Mouse (Mus musculus) common myeloid progenitor, adult 5-6 weeks (primary cell): ENCODE measurements around the gene Man1c1. TPM values are rescaled to one million over a fixed set of nuclear protein-coding genes. Genes with fewer than 3 reads are reported as not detected.

Experiments used
- ATAC-seq: replicated peaks from 2 replicates; pipeline ENCODE4 v1.8.0; 2016; ENCODE audit warnings: low read depth, mild to moderate bottlenecking, moderate TSS enrichment, inconsistent platforms; ENCODE audit not compliant: poor library complexity, severe bottlenecking
- total RNA-seq: library from RNA; stranded (forward); fragments of 200-1000, 187-1606 nt; gene quantifications from 2 replicates; pipeline ENCODE4 v1.2.3, GENCODE M21; 2017

The Man1c1 gene
- total RNA-seq, 1 experiment from 2014 or later: 1.2 TPM

DNA sequence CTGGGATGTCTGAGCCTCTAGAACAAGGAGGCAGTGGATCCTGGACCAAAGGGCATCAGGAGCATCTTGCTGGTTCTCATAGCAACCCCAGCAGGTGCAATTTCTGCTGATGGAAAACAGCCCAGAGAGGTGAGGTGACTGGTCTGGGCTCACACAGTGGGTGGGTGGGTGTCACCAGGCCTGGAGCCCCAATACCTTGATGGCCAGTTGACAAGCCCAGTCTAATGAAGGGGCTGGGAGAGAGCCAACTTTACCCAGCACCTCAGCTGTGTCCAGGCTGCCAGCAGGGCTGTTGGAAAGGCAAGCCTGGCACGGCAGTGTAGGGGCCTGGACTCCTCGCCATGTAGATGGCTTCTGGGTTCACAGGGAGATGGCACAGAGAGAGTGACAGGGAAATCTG is 142.1 kb downstream of the Man1c1 start:
- ATAC-seq: no peak

- no peak for ATAC-seq
Measured at GRCm38 (mm10) chr4:134560699-134561098, 143.4 kb downstream of the Man1c1 start.

DNA sequence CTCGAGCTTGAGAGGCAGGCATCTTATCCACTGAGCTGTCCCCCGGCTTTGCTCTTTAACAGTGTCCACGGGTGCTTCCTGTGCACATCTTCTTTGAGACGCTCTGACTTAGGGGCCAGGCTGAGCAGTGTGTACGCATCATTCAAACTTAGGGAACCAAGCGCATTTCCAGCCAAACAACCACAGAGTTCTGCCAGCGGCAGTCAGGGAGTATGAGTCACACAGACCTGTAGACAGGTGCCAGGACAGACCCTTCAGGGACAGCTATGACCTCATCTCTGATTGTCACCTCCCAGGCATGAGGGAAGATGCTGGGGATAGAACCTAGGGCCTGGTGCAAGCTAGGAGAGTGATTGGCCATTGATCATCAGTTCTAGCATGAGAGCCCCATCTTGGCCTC is 144.9 kb downstream of the Man1c1 start:
- no peak for ATAC-seq

GRCm38 (mm10) chr4:134558570-134559113 is 145.4 kb downstream of the Man1c1 start:
- peak; percentile 36 for ATAC-seq

GRCm38 (mm10) chr4:134557626-134558249 is 146.4 kb downstream of the Man1c1 start:
- ATAC-seq: peak; percentile 74

- ATAC-seq: no peak
Measured at GRCm38 (mm10) chr4:134555956-134556580, 148.0 kb downstream of the Man1c1 start.

- ATAC-seq: no peak
Measured at GRCm38 (mm10) chr4:134553631-134554030, 150.5 kb downstream of the Man1c1 start.

GRCm38 (mm10) chr4:134551494-134552316 is 152.4 kb downstream of the Man1c1 start, which contains the start of gene Selenon:
Gene Selenon (minus strand): TSS chr4:134552166.
- ATAC-seq: peak; percentile 47

- ATAC-seq: no peak
Measured at GRCm38 (mm10) chr4:134549899-134550298, 154.2 kb downstream of the Man1c1 start.

- ATAC-seq: peak; percentile 55
Measured at GRCm38 (mm10) chr4:134548169-134548938, 155.7 kb downstream of the Man1c1 start.

- ATAC-seq: no peak
Measured at GRCm38 (mm10) chr4:134546814-134547705, 157.0 kb downstream of the Man1c1 start.

- ATAC-seq: peak; percentile 74
Measured at GRCm38 (mm10) chr4:134543261-134543660, 160.8 kb downstream of the Man1c1 start.

GRCm38 (mm10) chr4:134542726-134543125 is 161.4 kb downstream of the Man1c1 start:
- ATAC-seq: no peak

- no peak for ATAC-seq
Measured at GRCm38 (mm10) chr4:134538997-134539580, 165.0 kb downstream of the Man1c1 start.

DNA sequence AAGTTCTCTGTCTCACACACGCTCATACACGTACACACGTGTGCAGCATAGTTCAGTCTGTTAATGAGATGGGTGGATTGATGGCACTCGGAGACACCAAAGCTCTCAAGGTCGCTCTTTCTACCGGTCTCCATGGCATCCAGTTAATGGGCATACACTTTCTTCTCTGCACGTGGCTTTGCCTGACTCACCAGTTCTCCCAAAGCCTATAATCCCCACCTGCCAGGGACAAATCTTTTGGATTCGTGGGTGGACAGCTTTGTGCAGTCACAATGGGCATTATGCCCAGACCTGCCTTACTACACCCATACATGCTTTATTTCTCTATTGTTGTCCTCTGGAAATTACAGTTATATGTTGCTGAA is 168.3 kb downstream of the Man1c1 start:
- no peak for ATAC-seq

DNA sequence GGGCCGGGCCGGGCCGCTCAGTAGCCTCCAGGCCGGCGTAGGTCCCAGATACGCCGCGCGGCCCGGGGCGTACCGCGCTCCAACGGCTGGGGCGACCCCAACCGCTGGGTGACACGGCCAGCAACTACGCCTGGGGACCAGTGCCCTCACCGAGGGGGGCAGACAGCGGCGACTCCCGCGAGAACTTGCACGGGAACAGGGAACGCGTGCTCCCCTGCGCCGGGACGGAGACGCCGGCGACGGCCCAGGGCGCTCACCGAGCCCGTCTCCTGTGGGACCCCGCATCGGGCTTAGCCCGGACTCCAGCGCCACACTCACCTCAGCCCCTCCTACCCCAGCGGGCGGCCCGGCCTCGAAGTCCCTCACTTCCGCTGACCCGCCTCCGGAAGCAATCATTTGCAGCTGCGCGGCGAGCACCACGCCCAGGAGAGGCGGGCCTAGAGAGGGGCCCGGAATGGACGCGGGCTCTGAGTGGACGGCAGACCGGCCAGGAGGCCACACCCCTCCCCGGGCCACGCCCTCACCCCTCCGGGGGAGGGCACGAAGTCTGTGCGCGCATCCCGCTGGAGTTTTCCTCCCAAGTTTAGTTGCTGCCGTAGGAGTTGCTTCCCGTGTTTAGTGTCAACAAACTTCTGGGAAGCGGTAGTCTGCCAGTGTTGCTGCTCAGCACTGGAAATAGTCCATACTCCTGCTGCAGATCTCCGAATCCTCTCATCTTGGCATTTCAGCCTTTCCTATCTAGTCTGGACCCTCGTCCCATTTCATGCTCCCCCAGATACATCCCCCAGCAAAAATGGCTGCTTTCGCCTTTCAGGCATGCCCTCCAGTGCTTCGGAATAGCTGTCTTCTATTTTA is 168.9 kb downstream of the Man1c1 start, which contains the start of gene Mtfr1l:
TSS of gene Mtfr1l (minus strand) at position 456 of the 855 bp plus-strand sequence.
- ATAC-seq: peak; percentile 94

DNA sequence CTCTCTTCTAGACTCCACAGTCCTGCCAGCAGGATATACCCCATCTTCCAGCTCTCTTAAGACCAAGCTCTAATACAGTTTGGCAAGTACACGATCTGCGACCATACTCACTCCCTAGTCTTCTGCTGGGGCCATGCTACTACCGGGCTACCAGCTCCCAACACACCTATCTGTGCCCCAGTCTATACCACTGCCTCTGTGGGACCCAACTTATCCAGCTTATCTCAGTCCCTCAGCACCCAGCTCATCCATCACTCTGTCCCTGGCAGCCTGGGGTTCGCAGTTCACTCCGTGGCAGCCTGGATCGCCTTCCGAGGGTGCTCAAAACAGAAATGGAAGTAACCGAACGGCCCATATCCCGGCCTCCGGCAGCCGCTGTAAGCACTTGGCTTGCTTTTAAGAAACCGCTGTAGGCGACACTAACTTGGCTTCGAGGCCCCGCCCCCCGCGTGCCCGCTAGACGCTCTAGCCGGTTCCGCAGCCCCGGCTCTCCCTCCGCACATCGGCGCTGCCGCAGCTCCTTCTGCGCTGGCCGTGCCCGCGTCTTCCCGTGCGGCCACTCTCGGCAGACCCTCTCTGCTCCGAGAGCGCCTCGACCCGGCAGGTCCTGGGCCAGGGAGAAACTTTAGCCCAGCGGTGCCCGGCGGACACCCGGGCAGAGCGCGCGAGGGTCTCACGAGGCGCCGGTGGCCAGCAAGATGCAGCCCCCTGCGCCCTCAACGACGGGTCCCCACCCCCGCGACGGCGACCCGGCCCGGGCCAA is 169.8 kb downstream of the Man1c1 start:
- peak; percentile 38 for ATAC-seq
